Mouse (Mus musculus) bone marrow macrophage, adult 2 months (primary cell): ENCODE results near the gene Pbx4.

Experiments
- CTCF ChIP-seq: IDR thresholded peaks from 2 replicates; pipeline ENCODE4 v1.5.1; 2012; ENCODE audit warnings: low read depth, mild to moderate bottlenecking, low read length, moderate library complexity
- POLR2A ChIP-seq: IDR thresholded peaks from 2 replicates; pipeline ENCODE4 v1.6.1; 2012; ENCODE audit warnings: mild to moderate bottlenecking, low read depth, low read length, borderline replicate concordance

GRCm38 (mm10) chr8:69814881-69815280, 17.4 kb upstream of the Pbx4 start:
- TF ChIP-seq POLR2A (no peak), CTCF (no peak)
